In genomic region chr11:111536040-111536836, GRCm38 (mm10) we compare ENCODE assay signal across 8 mouse cellular contexts.
A peak's percentile ranks its signal among the peaks of the same experiment; 100 is the strongest.
DNase-seq lines count a peak whose midpoint lies in the region; ATAC-seq lines count a peak whose summit lies in the region.

No protein-coding gene starts in this region.

- WGBS in forebrain, embryonic 15.5 days: 46% methylated on average over 17 of the region's 17 CpGs

- H3K9me3 ChIP-seq in forebrain, embryonic 15.5 days: no peaks in the 10 kb centered on the region

- no peaks in the 10 kb centered on the region for H3K4me1 ChIP-seq in forebrain, embryonic 15.5 days

- 0 out of 2 replicates have a peak, but pooled peaks have one; percentile 32 for ATAC-seq in forebrain, embryonic 15.5 days (replicated peaks)

- 0 out of 2 replicates have a peak, but pooled peaks cover 3% of the 10 kb centered on the region for H3K27me3 ChIP-seq in forebrain, embryonic 15.5 days
- no peaks in the 10 kb centered on the region for H3K27me3 ChIP-seq in splenic B cell, adult 2 months (ENCODE audit: control insufficient read depth, insufficient read depth, low read length, poor library complexity, severe bottlenecking)

- no peak overlapping the region for H3K27ac ChIP-seq in forebrain, embryonic 15.5 days (replicated peaks)

- H3K36me3 ChIP-seq in forebrain, embryonic 15.5 days: no peaks in the 10 kb centered on the region
- no peaks in the 10 kb centered on the region for H3K36me3 ChIP-seq in splenic B cell, adult 2 months (ENCODE audit: control insufficient read depth, insufficient read depth, low read length, poor library complexity, severe bottlenecking)

- H3K4me2 ChIP-seq in forebrain, embryonic 15.5 days (replicated peaks): no peak overlapping the region

- no peak overlapping the region for H3K9ac ChIP-seq in forebrain, embryonic 15.5 days (replicated peaks)

- DNase-seq in heart, adult 18-20 months: peak; percentile 15 to 73
- no peak for DNase-seq in heart, adult 11 months
- peak; percentile 32 to 43 for DNase-seq in B cell, adult 2 months
- peak; percentile 53 to 58 for DNase-seq in adrenal gland, postnatal 36 days
- DNase-seq in kidney, adult 9 months: peak; percentile 39
- DNase-seq in lung, postnatal 14 days: peak; percentile 66
- peak; percentile 59 for DNase-seq in splenic B cell, adult 2 months (ENCODE audit: low read depth, low spot score)

- no peak overlapping the region for H3K4me3 ChIP-seq in forebrain, embryonic 15.5 days
